Mouse (Mus musculus): ENCODE measurements at regions not wholly inside any gene's neighbourhood (a gene's known extent, or its start where the extent isn't known, plus 50 kb on each side); places are given as distances from the start of the nearest gene placed in this dataset.

DNA sequence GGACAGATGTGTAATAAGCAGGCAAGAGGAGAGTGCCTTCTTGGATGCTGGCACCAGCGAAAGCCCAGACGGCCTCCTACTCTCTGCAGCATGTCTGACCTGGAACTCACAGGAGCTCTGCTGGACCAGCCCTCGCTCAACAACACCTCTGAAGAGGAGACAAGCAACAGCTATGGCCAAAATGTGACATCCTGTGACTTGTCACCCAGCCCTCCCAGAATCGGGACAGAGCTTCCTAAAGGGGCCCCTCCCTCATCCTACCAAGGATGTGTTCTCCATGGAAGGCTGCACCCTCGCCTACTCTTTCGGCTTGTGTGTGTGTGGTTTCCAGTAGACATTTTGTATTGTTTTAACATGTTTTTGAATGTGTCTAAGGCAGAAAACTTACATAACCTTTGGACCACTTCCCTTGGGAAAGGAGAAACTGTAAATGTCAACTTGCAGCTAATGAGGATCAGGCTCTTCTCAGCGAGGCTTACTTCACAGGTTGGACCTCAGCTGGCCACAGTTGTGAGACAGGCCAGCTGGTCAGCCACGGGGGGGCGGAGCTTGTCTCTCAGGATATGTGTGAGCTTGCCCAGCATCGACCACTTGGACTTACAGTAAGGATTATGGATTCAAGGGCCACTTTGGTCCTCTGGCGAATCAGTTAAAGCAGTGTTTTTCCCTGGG lies 166.7 kb upstream of the Dio3 start:
- H3K27me3 ChIP-seq, result no peaks in the 10 kb centered on the region
- H3K4me1 ChIP-seq, result no peaks in the 10 kb centered on the region
- 69% methylated on average over 11 of the region's 11 CpGs for WGBS
- H3K4me3 ChIP-seq, result no peak overlapping the region
- no peaks in the 10 kb centered on the region for H3K36me3 ChIP-seq
- H3K9ac ChIP-seq, result no peak overlapping the region
- no peak for ATAC-seq (ENCODE audit: insufficient number of reproducible peaks, insufficient read depth, low FRiP score, low TSS enrichment)
- H3K9me3 ChIP-seq, result no peaks in the 10 kb centered on the region
- H3K27ac ChIP-seq, result no peak overlapping the region
- H3K4me2 ChIP-seq (replicated peaks), result no peak overlapping the region

GRCm38 (mm10) chr12:110112723-110113105 lies 166.2 kb upstream of the Dio3 start:
- no peak for ATAC-seq (ENCODE audit: insufficient number of reproducible peaks, insufficient read depth, low FRiP score, low TSS enrichment)
- H3K4me3 ChIP-seq, result no peak overlapping the region
- WGBS, result 80% methylated on average over 7 of the region's 7 CpGs

GRCm38 (mm10) chr12:110120141-110120540 lies 158.7 kb upstream of the Dio3 start:
- 80% methylated on average over 7 of the region's 7 CpGs for WGBS

More at GRCm38 (mm10) chr12:110112723-110113105, 166.2 kb upstream of the Dio3 start:
- Histone ChIP-seq H3K4me2 (replicated peaks) (no peak overlapping the region), H3K9me3 (no peaks in the 10 kb centered on the region), H3K27me3 (no peaks in the 10 kb centered on the region), H3K9ac (no peak overlapping the region), H3K36me3 (no peaks in the 10 kb centered on the region), H3K4me1 (no peaks in the 10 kb centered on the region), H3K27ac (no peak overlapping the region)

GRCm38 (mm10) chr12:110122976-110123375 lies 155.9 kb upstream of the Dio3 start:
- no peak for ATAC-seq (ENCODE audit: insufficient number of reproducible peaks, insufficient read depth, low FRiP score, low TSS enrichment)
- Histone ChIP-seq H3K4me1 (no peaks in the 10 kb centered on the region), H3K4me3 (no peak overlapping the region), H3K36me3 (no peaks in the 10 kb centered on the region), H3K27me3 (no peaks in the 10 kb centered on the region), H3K9ac (no peak overlapping the region), H3K9me3 (no peaks in the 10 kb centered on the region), H3K4me2 (replicated peaks) (no peak overlapping the region), H3K27ac (no peak overlapping the region)
- 63% methylated on average over 4 of the region's 4 CpGs for WGBS

More at GRCm38 (mm10) chr12:110120141-110120540, 158.7 kb upstream of the Dio3 start:
- ATAC-seq (ENCODE audit: insufficient number of reproducible peaks, insufficient read depth, low FRiP score, low TSS enrichment), result no peak
- no peak overlapping the region for H3K4me3 ChIP-seq
- H3K9ac ChIP-seq, result no peak overlapping the region
- H3K4me1 ChIP-seq, result no peaks in the 10 kb centered on the region
- no peaks in the 10 kb centered on the region for H3K9me3 ChIP-seq
- no peak overlapping the region for H3K4me2 ChIP-seq (replicated peaks)
- no peak overlapping the region for H3K27ac ChIP-seq
- no peaks in the 10 kb centered on the region for H3K27me3 ChIP-seq
- H3K36me3 ChIP-seq, result no peaks in the 10 kb centered on the region

GRCm38 (mm10) chr12:110126525-110126924 lies 152.3 kb upstream of the Dio3 start:
- H3K27me3 ChIP-seq, result no peaks in the 10 kb centered on the region
- H3K9ac ChIP-seq, result no peak overlapping the region
- H3K27ac ChIP-seq, result no peak overlapping the region
- no peaks in the 10 kb centered on the region for H3K36me3 ChIP-seq
- 72% methylated on average over 7 of the region's 7 CpGs for WGBS
- H3K4me2 ChIP-seq (replicated peaks), result no peak overlapping the region
- H3K4me3 ChIP-seq, result no peak overlapping the region
- no peaks in the 10 kb centered on the region for H3K4me1 ChIP-seq
- no peak for ATAC-seq (ENCODE audit: insufficient number of reproducible peaks, insufficient read depth, low FRiP score, low TSS enrichment)
- H3K9me3 ChIP-seq, result no peaks in the 10 kb centered on the region

GRCm38 (mm10) chr12:110145379-110145778 lies 133.5 kb upstream of the Dio3 start:
- Histone ChIP-seq H3K27ac (no peak overlapping the region), H3K36me3 (no peaks in the 10 kb centered on the region), H3K27me3 (no peaks in the 10 kb centered on the region), H3K9ac (no peak overlapping the region), H3K9me3 (no peaks in the 10 kb centered on the region), H3K4me1 (no peaks in the 10 kb centered on the region), H3K4me2 (replicated peaks) (no peak overlapping the region), H3K4me3 (no peak overlapping the region)
- no peak for ATAC-seq (ENCODE audit: insufficient number of reproducible peaks, insufficient read depth, low FRiP score, low TSS enrichment)
- 73% methylated on average over 5 of the region's 5 CpGs for WGBS

- 91% methylated on average over 8 of the region's 8 CpGs for WGBS
- Histone ChIP-seq H3K27me3 (no peaks in the 10 kb centered on the region), H3K4me3 (no peak overlapping the region), H3K4me1 (peaks cover 33% of the 10 kb centered on the region), H3K36me3 (no peaks in the 10 kb centered on the region), H3K9ac (no peak overlapping the region), H3K27ac (no peak overlapping the region), H3K9me3 (no peaks in the 10 kb centered on the region), H3K4me2 (replicated peaks) (no peak overlapping the region)
- ATAC-seq (ENCODE audit: insufficient number of reproducible peaks, insufficient read depth, low FRiP score, low TSS enrichment), result no peak
Observed at GRCm38 (mm10) chr12:110154225-110154962, 124.5 kb upstream of the Dio3 start.

DNA sequence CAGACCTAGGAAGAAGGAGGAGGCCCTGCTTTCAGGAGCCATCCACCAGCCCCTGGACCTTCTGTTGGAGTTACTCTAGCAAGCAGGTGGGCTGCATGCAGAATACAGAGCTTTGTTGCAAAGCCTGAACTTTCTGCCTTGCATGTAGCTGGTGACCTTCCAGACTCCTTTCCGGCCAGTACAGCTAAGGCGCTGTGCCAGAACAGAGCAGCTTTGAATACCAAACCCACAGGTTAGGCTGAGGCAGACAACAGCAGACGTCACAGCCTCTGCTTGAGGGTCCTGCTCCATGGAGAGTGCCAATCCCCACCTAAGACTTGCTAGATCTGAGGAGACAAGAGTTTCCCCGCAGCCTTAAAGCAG lies 123.9 kb upstream of the Dio3 start:
- Histone ChIP-seq H3K27ac (no peak overlapping the region), H3K4me3 (no peak overlapping the region), H3K27me3 (no peaks in the 10 kb centered on the region), H3K9ac (no peak overlapping the region), H3K9me3 (no peaks in the 10 kb centered on the region), H3K4me2 (replicated peaks) (no peak overlapping the region), H3K4me1 (peaks cover 33% of the 10 kb centered on the region), H3K36me3 (no peaks in the 10 kb centered on the region)
- WGBS, result 71% methylated on average over 4 of the region's 4 CpGs
- no peak for ATAC-seq (ENCODE audit: insufficient number of reproducible peaks, insufficient read depth, low FRiP score, low TSS enrichment)

GRCm38 (mm10) chr12:110156441-110156840 lies 122.4 kb upstream of the Dio3 start:
- no peak overlapping the region for H3K27ac ChIP-seq
- no peaks in the 10 kb centered on the region for H3K27me3 ChIP-seq
- no peak overlapping the region for H3K4me3 ChIP-seq
- ATAC-seq (ENCODE audit: insufficient number of reproducible peaks, insufficient read depth, low FRiP score, low TSS enrichment), result no peak
- H3K9me3 ChIP-seq, result no peaks in the 10 kb centered on the region
- WGBS, result 35% methylated on average over 8 of the region's 8 CpGs
- H3K4me1 ChIP-seq, result peaks cover 33% of the 10 kb centered on the region
- no peak overlapping the region for H3K9ac ChIP-seq
- H3K36me3 ChIP-seq, result no peaks in the 10 kb centered on the region
- no peak overlapping the region for H3K4me2 ChIP-seq (replicated peaks)

DNA sequence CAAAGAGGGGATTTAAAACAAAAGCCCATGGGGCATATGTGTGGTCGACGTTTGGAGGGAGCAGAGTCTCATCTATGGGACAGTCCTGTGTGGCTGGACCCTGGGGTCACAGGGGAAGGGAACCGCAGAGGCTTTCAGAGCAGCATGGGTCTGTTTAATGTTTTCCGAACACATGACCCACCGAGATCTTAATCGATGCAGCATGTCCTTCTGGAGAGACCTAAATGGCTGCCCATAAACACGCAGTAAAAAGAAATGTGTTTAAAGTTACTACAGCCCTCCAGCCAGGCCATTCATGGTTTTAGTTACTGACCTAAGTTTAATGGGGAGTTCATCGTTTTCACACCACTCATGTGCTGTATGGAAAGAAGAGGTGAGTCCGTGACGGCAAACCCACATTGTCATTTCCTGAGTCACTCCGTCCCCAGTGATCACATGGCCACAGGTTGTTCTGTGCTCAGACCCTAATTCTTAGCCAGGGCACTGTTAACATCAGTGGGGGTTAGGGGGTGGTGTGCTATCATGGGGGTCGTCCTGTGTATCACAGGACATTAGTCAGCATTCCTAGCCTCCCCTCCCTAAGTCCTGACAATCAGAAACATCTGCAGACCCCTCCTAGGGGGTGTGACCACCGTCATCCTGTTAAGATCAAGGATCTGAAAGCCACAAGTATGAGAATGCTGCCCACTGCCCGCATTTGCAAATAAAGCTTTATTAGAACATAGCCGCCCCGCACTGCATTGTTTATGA lies 120.7 kb upstream of the Dio3 start:
- Histone ChIP-seq H3K9me3 (no peaks in the 10 kb centered on the region), H3K27ac (no peak overlapping the region), H3K36me3 (no peaks in the 10 kb centered on the region), H3K4me3 (no peak overlapping the region), H3K4me1 (peaks cover 33% of the 10 kb centered on the region), H3K27me3 (no peaks in the 10 kb centered on the region), H3K9ac (no peak overlapping the region), H3K4me2 (replicated peaks) (no peak overlapping the region)
- no peak for ATAC-seq (ENCODE audit: insufficient number of reproducible peaks, insufficient read depth, low FRiP score, low TSS enrichment)
- WGBS, result 38% methylated on average over 16 of the region's 16 CpGs

DNA sequence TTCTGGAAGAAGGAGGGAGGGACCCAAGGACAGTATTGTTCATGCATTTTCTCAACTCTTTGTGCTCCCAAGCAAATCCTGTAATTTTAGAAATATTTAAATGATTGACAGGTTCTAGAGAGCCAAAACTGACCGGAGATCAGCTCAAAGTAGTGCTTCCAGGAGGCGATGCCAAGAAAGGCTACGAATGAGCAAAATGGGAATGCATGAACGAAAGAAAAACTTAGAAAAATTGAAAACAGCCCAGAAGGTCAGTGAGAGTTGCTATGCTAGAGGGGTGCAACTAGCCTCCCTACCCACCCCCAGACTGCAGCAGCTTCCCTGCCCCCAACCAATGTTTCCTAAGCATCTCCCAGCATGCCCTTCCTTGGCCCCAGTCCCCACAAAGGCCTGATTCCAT lies 117.6 kb upstream of the Dio3 start:
- Histone ChIP-seq H3K36me3 (no peaks in the 10 kb centered on the region), H3K4me2 (replicated peaks) (no peak overlapping the region), H3K9me3 (no peaks in the 10 kb centered on the region), H3K4me1 (peaks cover 28% of the 10 kb centered on the region), H3K27ac (no peak overlapping the region), H3K9ac (no peak overlapping the region), H3K27me3 (no peaks in the 10 kb centered on the region), H3K4me3 (no peak overlapping the region)
- 72% methylated on average over 4 of the region's 4 CpGs for WGBS
- ATAC-seq (ENCODE audit: insufficient number of reproducible peaks, insufficient read depth, low FRiP score, low TSS enrichment), result no peak

- Histone ChIP-seq H3K9ac (no peak overlapping the region), H3K36me3 (no peaks in the 10 kb centered on the region), H3K9me3 (no peaks in the 10 kb centered on the region), H3K4me2 (replicated peaks) (no peak overlapping the region), H3K4me3 (no peak overlapping the region), H3K27ac (no peak overlapping the region), H3K4me1 (0 out of 2 replicates have a peak, but pooled peaks cover 7% of the 10 kb centered on the region), H3K27me3 (no peaks in the 10 kb centered on the region)
- no peak for ATAC-seq (ENCODE audit: insufficient number of reproducible peaks, insufficient read depth, low FRiP score, low TSS enrichment)
- 60% methylated on average over 13 of the region's 13 CpGs for WGBS
Observed at GRCm38 (mm10) chr12:110165462-110165861, 113.4 kb upstream of the Dio3 start.
